Mouse (Mus musculus): Measurements from ENCODE around the gene Pdss1. TPM values are rescaled to one million over a fixed set of nuclear protein-coding genes. Genes with fewer than 3 reads are reported as not detected.
"Not testable (repeated sequence)": the region's sequence is repeated elsewhere in the genome, so short reads cannot be mapped to it uniquely, and the experiment has no call there.

Gene Pdss1
- polyA plus RNA-seq, 1 experiment from 2014 or later: 26.0 TPM

DNA sequence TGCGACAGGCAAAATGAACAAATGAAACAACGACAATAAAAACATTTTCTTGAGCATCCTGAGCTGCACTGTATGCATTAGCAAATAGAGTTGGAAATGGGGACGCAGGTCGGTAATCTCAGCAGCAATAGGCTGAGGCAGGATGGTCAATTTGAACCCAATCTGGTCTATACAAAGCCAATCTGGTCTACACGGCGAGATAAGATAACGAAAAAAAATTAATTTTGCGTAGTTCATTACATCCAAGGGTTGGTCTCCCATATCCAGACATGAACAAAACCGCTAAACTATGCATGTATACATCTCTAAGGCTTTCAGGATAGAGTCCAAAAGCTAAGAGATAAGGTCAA is 415 bp upstream of the Pdss1 start:
- WGBS: 21% methylated on average over 9 of the region's 9 CpGs
- peak overlapping the region; percentile 80 for H3K4me2 ChIP-seq
- H3K27ac ChIP-seq: peak overlapping the region; percentile 83
- H3K4me1 ChIP-seq: peaks cover 17% of the 10 kb centered on the region; the same call in 1 of the 2 replicates
- no peaks in the 10 kb centered on the region for H3K9me3 ChIP-seq (replicated peaks)
- peak overlapping the region; percentile 80 for H3K4me3 ChIP-seq
- peak overlapping the region; percentile 85 for H3K9ac ChIP-seq
- ATAC-seq: peak; percentile 41; the same call in 1 of the 2 replicates
- no peaks in the 10 kb centered on the region for H3K36me3 ChIP-seq (ENCODE audit: poor library complexity, severe bottlenecking)
- H3K27me3 ChIP-seq: no peaks in the 10 kb centered on the region

GRCm38 (mm10) chr2:22903947-22904346 is 8.6 kb downstream of the Pdss1 start:
- Histone ChIP-seq H3K4me2 (no peak overlapping the region), H3K27me3 (no peaks in the 10 kb centered on the region), H3K27ac (no peak overlapping the region), H3K4me1 (no peaks in the 10 kb centered on the region), H3K4me3 (no peak overlapping the region), H3K36me3 (ENCODE audit: poor library complexity, severe bottlenecking) (peaks cover 51% of the 10 kb centered on the region), H3K9me3 (replicated peaks) (no peaks in the 10 kb centered on the region), H3K9ac (no peak overlapping the region)
- no peak for ATAC-seq
- 96% methylated on average over 3 of the region's 3 CpGs for WGBS

- WGBS: 72% methylated on average over 3 of the region's 3 CpGs
- Histone ChIP-seq H3K9ac (no peak overlapping the region), H3K9me3 (replicated peaks) (no peaks in the 10 kb centered on the region), H3K4me2 (no peak overlapping the region), H3K27me3 (no peaks in the 10 kb centered on the region), H3K36me3 (ENCODE audit: poor library complexity, severe bottlenecking) (peaks cover 65% of the 10 kb centered on the region), H3K27ac (no peak overlapping the region), H3K4me3 (no peak overlapping the region), H3K4me1 (no peaks in the 10 kb centered on the region)
- no peak for ATAC-seq
These were observed 19.1 kb downstream of the Pdss1 start for GRCm38 (mm10) chr2:22914421-22914820.

GRCm38 (mm10) chr2:22918651-22919050 is 23.3 kb downstream of the Pdss1 start:
- Histone ChIP-seq H3K27ac (no peak overlapping the region), H3K4me2 (no peak overlapping the region), H3K36me3 (ENCODE audit: poor library complexity, severe bottlenecking) (peaks cover 46% of the 10 kb centered on the region), H3K27me3 (no peaks in the 10 kb centered on the region), H3K9ac (no peak overlapping the region), H3K4me3 (no peak overlapping the region), H3K9me3 (replicated peaks) (no peaks in the 10 kb centered on the region), H3K4me1 (no peaks in the 10 kb centered on the region)
- WGBS: 86% methylated on average over 2 of the region's 2 CpGs
- ATAC-seq: no peak; the same call in 1 of the 2 replicates

DNA sequence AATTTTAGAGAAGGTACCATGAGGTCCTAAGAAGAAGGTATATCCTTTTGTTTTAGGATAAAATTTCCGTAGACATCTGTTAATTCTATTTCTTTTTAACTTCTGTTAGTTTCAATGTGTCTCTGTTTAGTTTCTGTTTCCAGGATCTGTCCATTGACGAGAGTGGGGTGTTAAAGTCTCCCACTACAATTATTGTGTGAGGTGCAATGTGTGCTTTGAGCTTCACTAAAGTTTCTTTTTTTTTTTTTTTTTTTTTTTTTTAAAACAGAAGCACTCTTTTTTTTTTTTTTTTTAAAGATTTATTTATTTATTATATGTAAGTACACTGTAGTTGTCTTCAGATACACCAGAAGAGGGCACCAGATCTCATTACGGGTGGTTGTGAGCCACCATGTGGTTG is 30.6 kb downstream of the Pdss1 start:
- not testable (repeated sequence) for H3K4me3 ChIP-seq

DNA sequence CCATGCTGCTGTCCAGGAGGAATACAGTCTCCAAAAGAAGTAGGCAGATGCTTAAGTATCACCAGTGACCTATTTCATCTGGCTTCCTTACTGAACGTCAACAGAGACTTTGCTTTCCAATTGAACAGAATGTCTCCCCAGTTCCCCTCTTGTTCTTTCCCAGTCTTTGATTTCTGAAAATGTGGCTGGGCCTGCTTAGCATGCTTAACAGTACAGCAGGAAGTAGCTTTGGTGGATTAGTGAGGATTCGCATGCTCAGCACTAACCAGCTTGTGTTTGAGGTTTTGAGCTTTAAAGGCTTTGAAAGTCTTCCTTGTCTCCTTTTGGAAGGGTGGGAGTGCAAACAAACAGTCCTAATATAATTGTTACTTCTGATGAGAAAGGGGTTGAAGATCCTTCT is 32.9 kb downstream of the Pdss1 start:
- WGBS: 68% methylated on average over 2 of the region's 2 CpGs
- Histone ChIP-seq H3K9ac (no peak overlapping the region), H3K9me3 (replicated peaks) (no peaks in the 10 kb centered on the region), H3K27ac (no peak overlapping the region), H3K4me3 (no peak overlapping the region), H3K4me1 (no peaks in the 10 kb centered on the region), H3K4me2 (no peak overlapping the region), H3K36me3 (ENCODE audit: poor library complexity, severe bottlenecking) (peaks cover 34% of the 10 kb centered on the region), H3K27me3 (no peaks in the 10 kb centered on the region)
- no peak for ATAC-seq

More for the DNA sequence above, 30.6 kb downstream of the Pdss1 start:
- H3K9ac ChIP-seq; H3K9me3 ChIP-seq (replicated peaks); ATAC-seq; H3K27ac ChIP-seq; H3K4me1 ChIP-seq; H3K27me3 ChIP-seq; H3K4me2 ChIP-seq: not testable (repeated sequence)
- 89% methylated on average over 2 of the region's 3 CpGs for WGBS
- peaks cover 27% of the 10 kb centered on the region for H3K36me3 ChIP-seq (ENCODE audit: poor library complexity, severe bottlenecking)

DNA sequence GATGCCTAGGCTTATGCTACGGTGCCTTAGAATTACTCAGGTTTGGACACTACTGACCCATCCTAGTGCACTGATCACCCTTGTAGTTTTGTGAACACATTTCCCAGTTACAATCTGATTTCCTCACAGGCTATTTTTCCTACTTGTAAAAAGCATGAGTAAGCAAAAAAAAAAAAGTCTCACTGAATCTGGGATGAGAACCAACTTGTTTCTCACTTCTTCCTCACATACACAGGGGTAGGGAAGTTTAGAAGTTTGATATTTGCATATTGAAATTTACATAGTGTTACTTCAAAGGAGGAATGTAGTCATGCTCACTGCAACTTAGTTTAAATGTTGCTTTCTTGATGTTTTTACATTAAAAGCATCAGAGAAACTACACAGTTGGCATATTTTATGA is 38.2 kb downstream of the Pdss1 start:
- H3K4me1 ChIP-seq: no peaks in the 10 kb centered on the region
- no peak overlapping the region for H3K4me2 ChIP-seq
- no peak overlapping the region for H3K9ac ChIP-seq
- no peak overlapping the region for H3K4me3 ChIP-seq
- no peak overlapping the region for H3K27ac ChIP-seq
- H3K9me3 ChIP-seq (replicated peaks): no peaks in the 10 kb centered on the region
- peaks cover 39% of the 10 kb centered on the region for H3K36me3 ChIP-seq (ENCODE audit: poor library complexity, severe bottlenecking)
- no peaks in the 10 kb centered on the region for H3K27me3 ChIP-seq
- ATAC-seq: peak; percentile 50; the same call in 1 of the 2 replicates
- WGBS: 83% methylated on average over 1 of the region's 1 CpGs

DNA sequence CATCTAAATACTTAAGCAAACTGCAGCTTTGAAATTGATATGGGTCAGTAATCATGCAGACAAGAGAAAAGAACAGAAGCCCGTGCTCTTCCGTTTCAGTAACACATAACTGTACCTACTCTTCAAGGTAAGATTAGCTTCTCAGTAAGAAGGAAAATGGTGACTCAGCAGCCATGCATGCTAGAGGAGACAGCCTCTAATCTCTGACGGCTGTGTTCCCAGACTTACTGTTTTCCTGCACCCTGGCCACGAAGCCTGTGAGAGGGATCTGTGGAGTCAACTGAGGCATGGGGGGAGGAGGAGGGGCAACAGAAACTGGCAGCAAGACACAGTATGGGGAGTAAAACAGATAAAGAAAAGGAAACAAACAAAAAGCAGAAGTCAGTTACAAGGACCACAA is 54.6 kb downstream of the Pdss1 start:
- Histone ChIP-seq H3K4me3 (no peak overlapping the region), H3K27ac (no peak overlapping the region), H3K4me1 (no peaks in the 10 kb centered on the region), H3K27me3 (no peaks in the 10 kb centered on the region), H3K9me3 (replicated peaks) (no peaks in the 10 kb centered on the region), H3K4me2 (no peak overlapping the region), H3K9ac (no peak overlapping the region), H3K36me3 (ENCODE audit: poor library complexity, severe bottlenecking) (peaks cover 12% of the 10 kb centered on the region)
- 71% methylated on average over 4 of the region's 4 CpGs for WGBS
- ATAC-seq: no peak

- Histone ChIP-seq H3K36me3 (ENCODE audit: poor library complexity, severe bottlenecking) (0 out of 2 replicates have a peak, but pooled peaks cover 3% of the 10 kb centered on the region), H3K4me2 (no peak overlapping the region), H3K4me3 (no peak overlapping the region), H3K27me3 (no peaks in the 10 kb centered on the region), H3K4me1 (no peaks in the 10 kb centered on the region), H3K9ac (no peak overlapping the region), H3K9me3 (replicated peaks) (no peaks in the 10 kb centered on the region), H3K27ac (no peak overlapping the region)
- no peak for ATAC-seq
- WGBS: 90% methylated on average over 4 of the region's 4 CpGs
These were observed 59.0 kb downstream of the Pdss1 start for GRCm38 (mm10) chr2:22954278-22954677.

GRCm38 (mm10) chr2:22955914-22956313 is 60.6 kb downstream of the Pdss1 start:
- H3K4me3 ChIP-seq: no peak overlapping the region
- no peak for ATAC-seq
- no peaks in the 10 kb centered on the region for H3K4me1 ChIP-seq
- 0 out of 2 replicates have a peak, but pooled peaks cover 3% of the 10 kb centered on the region for H3K36me3 ChIP-seq (ENCODE audit: poor library complexity, severe bottlenecking)
- no peak overlapping the region for H3K27ac ChIP-seq
- WGBS: 94% methylated on average over 5 of the region's 5 CpGs
- H3K4me2 ChIP-seq: no peak overlapping the region
- H3K27me3 ChIP-seq: no peaks in the 10 kb centered on the region
- H3K9ac ChIP-seq: no peak overlapping the region
- no peaks in the 10 kb centered on the region for H3K9me3 ChIP-seq (replicated peaks)

DNA sequence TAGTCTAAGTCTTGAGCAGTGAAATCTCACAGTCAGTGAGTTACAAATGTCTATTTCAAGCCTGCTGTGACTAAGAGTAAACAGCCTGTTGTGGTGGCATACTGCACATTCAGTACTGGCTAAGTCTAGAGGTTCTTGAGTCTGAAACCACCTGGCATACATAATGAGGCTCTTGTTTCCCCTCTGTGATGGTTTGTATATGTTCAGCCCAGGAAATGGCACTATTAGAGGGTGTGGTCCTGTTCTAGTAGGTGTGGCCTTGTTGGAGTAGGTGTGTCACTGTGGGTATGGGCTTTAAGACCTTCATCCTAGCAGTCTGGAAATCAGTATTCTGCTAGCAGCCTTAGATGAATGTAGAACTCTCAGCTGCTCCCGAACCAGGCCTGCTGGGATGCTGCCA is 62.1 kb downstream of the Pdss1 start:
- 63% methylated on average over 1 of the region's 1 CpGs for WGBS
- no peak overlapping the region for H3K27ac ChIP-seq
- H3K27me3 ChIP-seq: no peaks in the 10 kb centered on the region
- no peaks in the 10 kb centered on the region for H3K9me3 ChIP-seq (replicated peaks)
- H3K36me3 ChIP-seq (ENCODE audit: poor library complexity, severe bottlenecking): peaks cover 7% of the 10 kb centered on the region; the same call in 1 of the 2 replicates
- H3K9ac ChIP-seq: no peak overlapping the region
- no peaks in the 10 kb centered on the region for H3K4me1 ChIP-seq
- H3K4me2 ChIP-seq: no peak overlapping the region
- no peak overlapping the region for H3K4me3 ChIP-seq
- no peak for ATAC-seq

GRCm38 (mm10) chr2:22961681-22962080 is 66.4 kb downstream of the Pdss1 start:
- Histone ChIP-seq H3K4me1 (no peaks in the 10 kb centered on the region), H3K4me3 (no peak overlapping the region), H3K27me3 (no peaks in the 10 kb centered on the region), H3K9me3 (replicated peaks) (no peaks in the 10 kb centered on the region), H3K36me3 (ENCODE audit: poor library complexity, severe bottlenecking) (peaks cover 7% of the 10 kb centered on the region; the same call in 1 of the 2 replicates), H3K27ac (no peak overlapping the region), H3K9ac (no peak overlapping the region), H3K4me2 (no peak overlapping the region)
- WGBS: 98% methylated on average over 2 of the region's 2 CpGs
- no peak for ATAC-seq

GRCm38 (mm10) chr2:22962242-22962641 is 66.9 kb downstream of the Pdss1 start:
- H3K9ac ChIP-seq: no peak overlapping the region
- H3K36me3 ChIP-seq (ENCODE audit: poor library complexity, severe bottlenecking): peaks cover 7% of the 10 kb centered on the region; the same call in 1 of the 2 replicates
- no peak overlapping the region for H3K27ac ChIP-seq
- 95% methylated on average over 8 of the region's 8 CpGs for WGBS
- H3K9me3 ChIP-seq (replicated peaks): no peaks in the 10 kb centered on the region
- H3K27me3 ChIP-seq: no peaks in the 10 kb centered on the region
- no peak overlapping the region for H3K4me2 ChIP-seq
- no peak for ATAC-seq
- H3K4me1 ChIP-seq: no peaks in the 10 kb centered on the region
- no peak overlapping the region for H3K4me3 ChIP-seq
